Mouse (Mus musculus): ENCODE results near the gene Bola2. TPM values are rescaled to one million over a fixed set of nuclear protein-coding genes. Genes with fewer than 3 reads are reported as not detected.
"Not testable (repeated sequence)": the region's sequence is repeated elsewhere in the genome, so short reads cannot be mapped to it uniquely, and the experiment has no call there.

Gene Bola2
- polyA plus RNA-seq, 1 experiment: 182 TPM

DNA sequence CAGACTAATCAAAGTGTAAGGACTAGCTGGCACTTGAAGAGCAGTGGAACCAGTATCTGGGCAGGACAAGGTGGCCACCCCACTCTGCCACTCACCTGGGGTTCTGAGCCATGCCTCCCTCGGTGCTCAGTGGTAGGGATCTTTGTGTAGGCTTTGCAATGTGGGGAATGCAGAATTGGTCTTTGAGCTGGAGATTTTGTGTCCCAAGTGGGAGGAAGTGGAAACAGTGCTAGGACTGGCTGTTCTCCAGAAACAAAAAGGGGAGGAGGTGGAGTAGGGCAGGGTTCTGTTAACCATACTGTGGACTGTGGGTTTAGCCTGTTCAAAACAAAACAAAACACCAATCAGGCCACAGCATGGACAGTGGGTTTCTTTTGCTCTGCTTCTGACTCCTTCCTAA is 19.0 kb upstream of the Bola2 start, which contains the start of gene Sult1a1:
Gene Sult1a1 (minus strand): TSS at position 226 of the 400 bp plus-strand sequence.
- H3K27ac ChIP-seq (ENCODE audit: control insufficient read depth, insufficient read depth, low read depth, low read length, poor library complexity): no peak within 1 kb of the TSS
- no peak within 1 kb of the TSS for H3K4me3 ChIP-seq (replicated peaks; ENCODE audit: control insufficient read depth, low read depth, low read length)
- TF ChIP-seq CTCF (IDR thresholded peaks at IDR 0.05; ENCODE audit: control insufficient read depth, insufficient read depth, low read length): no peak
- TF ChIP-seq POLR2A (IDR thresholded peaks at IDR 0.05; ENCODE audit: borderline replicate concordance, control insufficient read depth, low read depth, low read length): no peak
- peaks cover 2% of the 10 kb centered on the region; the same call in 1 of the 2 replicates for H3K4me1 ChIP-seq (ENCODE audit: control insufficient read depth, insufficient read depth, low read length)
- WGBS: 69% methylated on average over 1 of the region's 1 CpGs

DNA sequence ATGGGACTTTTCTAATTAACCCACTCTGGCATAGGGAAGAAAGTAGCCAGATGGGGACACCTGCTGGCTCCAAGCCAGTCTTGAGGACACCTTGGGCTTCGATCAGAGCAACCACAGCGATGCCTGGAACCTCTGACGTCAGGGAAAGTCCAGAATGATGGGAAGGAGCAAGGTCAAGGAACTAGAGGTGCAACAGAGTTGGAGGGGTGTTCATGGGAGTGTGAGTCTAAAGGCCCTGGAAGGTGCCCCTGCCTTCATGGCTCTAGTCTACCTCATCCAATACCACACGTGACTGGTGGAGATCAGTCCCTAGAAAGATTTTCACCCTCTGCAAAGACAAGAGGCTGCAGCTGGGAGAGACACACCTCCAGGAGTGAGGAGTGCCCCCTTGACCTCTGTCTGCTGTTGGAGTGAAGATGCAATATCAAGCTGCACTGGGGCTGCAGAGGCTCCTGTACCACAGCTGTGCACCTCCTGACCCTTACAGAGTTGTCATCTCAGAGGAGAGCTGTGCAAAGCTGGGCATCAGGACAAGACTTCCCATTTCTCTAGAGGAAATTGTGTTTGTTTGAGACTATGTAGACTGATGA is 18.5 kb upstream of the Bola2 start:
- Histone ChIP-seq H3K4me3 (replicated peaks; ENCODE audit: control insufficient read depth, low read depth, low read length) (no peak overlapping the region), H3K27ac (ENCODE audit: control insufficient read depth, insufficient read depth, low read depth, low read length, poor library complexity) (no peak overlapping the region), H3K4me1 (ENCODE audit: control insufficient read depth, insufficient read depth, low read length) (peaks cover 2% of the 10 kb centered on the region; the same call in 1 of the 2 replicates)
- TF ChIP-seq POLR2A (IDR thresholded peaks at IDR 0.05; ENCODE audit: borderline replicate concordance, control insufficient read depth, low read depth, low read length) (no peak), CTCF (IDR thresholded peaks at IDR 0.05; ENCODE audit: control insufficient read depth, insufficient read depth, low read length) (no peak)
- WGBS: 46% methylated on average over 4 of the region's 4 CpGs

- Histone ChIP-seq H3K4me3 (replicated peaks; ENCODE audit: control insufficient read depth, low read depth, low read length) (no peak overlapping the region), H3K4me1 (ENCODE audit: control insufficient read depth, insufficient read depth, low read length) (peaks cover 2% of the 10 kb centered on the region; the same call in 1 of the 2 replicates), H3K27ac (ENCODE audit: control insufficient read depth, insufficient read depth, low read depth, low read length, poor library complexity) (no peak overlapping the region)
- TF ChIP-seq CTCF (IDR thresholded peaks at IDR 0.05; ENCODE audit: control insufficient read depth, insufficient read depth, low read length) (no peak), POLR2A (IDR thresholded peaks at IDR 0.05; ENCODE audit: borderline replicate concordance, control insufficient read depth, low read depth, low read length) (no peak)
- WGBS: 84% methylated on average over 8 of the region's 8 CpGs
Observed at GRCm38 (mm10) chr7:126678545-126679341, 16.5 kb upstream of the Bola2 start.

GRCm38 (mm10) chr7:126679683-126680082 is 15.5 kb upstream of the Bola2 start:
- WGBS: 71% methylated on average over 5 of the region's 5 CpGs
- TF ChIP-seq POLR2A (IDR thresholded peaks at IDR 0.05; ENCODE audit: borderline replicate concordance, control insufficient read depth, low read depth, low read length) (no peak), CTCF (IDR thresholded peaks at IDR 0.05; ENCODE audit: control insufficient read depth, insufficient read depth, low read length) (no peak)
- Histone ChIP-seq H3K27ac (ENCODE audit: control insufficient read depth, insufficient read depth, low read depth, low read length, poor library complexity) (no peak overlapping the region), H3K4me3 (replicated peaks; ENCODE audit: control insufficient read depth, low read depth, low read length) (no peak overlapping the region), H3K4me1 (ENCODE audit: control insufficient read depth, insufficient read depth, low read length) (peaks cover 2% of the 10 kb centered on the region; the same call in 1 of the 2 replicates)

- TF ChIP-seq CTCF (IDR thresholded peaks at IDR 0.05; ENCODE audit: control insufficient read depth, insufficient read depth, low read length) (no peak), POLR2A (IDR thresholded peaks at IDR 0.05; ENCODE audit: borderline replicate concordance, control insufficient read depth, low read depth, low read length) (no peak)
- 93% methylated on average over 5 of the region's 5 CpGs for WGBS
- H3K27ac ChIP-seq (ENCODE audit: control insufficient read depth, insufficient read depth, low read depth, low read length, poor library complexity): no peak overlapping the region
- no peak overlapping the region for H3K4me3 ChIP-seq (replicated peaks; ENCODE audit: control insufficient read depth, low read depth, low read length)
- no peaks in the 10 kb centered on the region for H3K4me1 ChIP-seq (ENCODE audit: control insufficient read depth, insufficient read depth, low read length)
Observed at GRCm38 (mm10) chr7:126681221-126681620, 14.0 kb upstream of the Bola2 start.

GRCm38 (mm10) chr7:126688156-126688555 is 7.0 kb upstream of the Bola2 start:
- H3K27ac ChIP-seq (ENCODE audit: control insufficient read depth, insufficient read depth, low read depth, low read length, poor library complexity): not testable (repeated sequence)
- 48% methylated on average over 4 of the region's 4 CpGs for WGBS

DNA sequence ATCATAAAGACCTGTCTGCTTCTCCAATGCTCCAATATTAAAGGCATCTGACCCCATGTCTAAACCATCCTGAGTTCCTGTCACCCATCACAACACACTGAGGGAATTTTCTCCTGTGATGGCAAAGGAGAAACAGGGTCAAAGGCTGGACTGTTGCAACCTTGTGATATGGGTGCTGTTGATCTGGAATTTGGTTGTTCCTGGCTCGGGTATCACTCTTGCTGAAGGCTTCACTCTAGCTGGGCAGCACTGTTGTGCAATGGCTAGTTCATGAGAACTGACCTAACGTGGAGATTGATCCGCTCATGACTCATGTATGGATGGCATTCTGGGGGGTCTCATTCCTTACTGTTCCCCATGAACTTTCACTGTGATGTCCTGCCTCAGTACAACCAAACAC is 6.2 kb upstream of the Bola2 start:
- Histone ChIP-seq H3K4me1 (ENCODE audit: control insufficient read depth, insufficient read depth, low read length) (peaks cover 1% of the 10 kb centered on the region; the same call in 1 of the 2 replicates), H3K27ac (ENCODE audit: control insufficient read depth, insufficient read depth, low read depth, low read length, poor library complexity) (no peak overlapping the region), H3K4me3 (replicated peaks; ENCODE audit: control insufficient read depth, low read depth, low read length) (no peak overlapping the region)
- TF ChIP-seq POLR2A (IDR thresholded peaks at IDR 0.05; ENCODE audit: borderline replicate concordance, control insufficient read depth, low read depth, low read length) (no peak), CTCF (IDR thresholded peaks at IDR 0.05; ENCODE audit: control insufficient read depth, insufficient read depth, low read length) (no peak)
- WGBS: 64% methylated on average over 3 of the region's 3 CpGs

More at GRCm38 (mm10) chr7:126688156-126688555, 7.0 kb upstream of the Bola2 start:
- not testable (repeated sequence) for H3K4me3 ChIP-seq (replicated peaks; ENCODE audit: control insufficient read depth, low read depth, low read length); H3K4me1 ChIP-seq (ENCODE audit: control insufficient read depth, insufficient read depth, low read length)

DNA sequence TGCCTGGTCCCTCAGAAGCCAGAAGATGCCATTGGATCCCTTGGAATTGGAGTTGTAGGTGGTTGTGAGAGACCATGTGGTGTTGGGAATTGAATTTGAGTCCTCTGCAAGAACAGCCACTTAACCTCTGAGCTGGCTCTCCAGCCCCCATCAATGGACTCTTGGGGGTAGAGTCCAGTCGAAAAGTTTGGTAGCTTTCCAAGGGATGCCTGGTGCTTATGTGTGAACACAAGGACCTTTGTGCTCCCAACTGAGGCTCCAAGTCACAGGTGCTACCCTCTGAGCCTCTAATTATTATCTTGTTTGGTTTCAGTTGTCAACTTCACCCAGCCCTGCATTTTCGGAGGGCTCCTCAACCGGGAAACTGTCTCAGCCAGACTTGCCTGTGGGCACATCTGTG is 4.5 kb upstream of the Bola2 start:
- no peak overlapping the region for H3K4me3 ChIP-seq (replicated peaks; ENCODE audit: control insufficient read depth, low read depth, low read length)
- WGBS: 84% methylated on average over 3 of the region's 3 CpGs
- TF ChIP-seq CTCF (IDR thresholded peaks at IDR 0.05; ENCODE audit: control insufficient read depth, insufficient read depth, low read length): no peak
- no peak for TF ChIP-seq POLR2A (IDR thresholded peaks at IDR 0.05; ENCODE audit: borderline replicate concordance, control insufficient read depth, low read depth, low read length)
- H3K27ac ChIP-seq (ENCODE audit: control insufficient read depth, insufficient read depth, low read depth, low read length, poor library complexity): no peak overlapping the region
- peaks cover 1% of the 10 kb centered on the region; the same call in 1 of the 2 replicates for H3K4me1 ChIP-seq (ENCODE audit: control insufficient read depth, insufficient read depth, low read length)

All from bone marrow, adult 2 months (tissue).